Mouse (Mus musculus): ENCODE measurements around the gene Pdilt.

- no peak for TF ChIP-seq EP300 (IDR thresholded peaks at IDR 0.05; ENCODE audit: low read depth)
- TF ChIP-seq CTCF (IDR thresholded peaks at IDR 0.05; ENCODE audit: low read depth) = 0 out of 2 replicates have a peak, but pooled peaks have one; percentile 1
Observed at GRCm38 (mm10) chr7:119476500-119477389, 46.5 kb downstream of the Pdilt start.
